Mouse (Mus musculus) spleen, postnatal 4 days (tissue): ENCODE measurements around the gene Eml6.

Experiments
- DNase-seq, 2 experiments: peaks; one replicate each; pipeline ENCODE4 v3.0.0; 2022; ENCODE audit warnings: low spot score in 2 of 2

Gene Eml6

GRCm38 (mm10) chr11:29749468-29749829, 276.4 kb downstream of the Eml6 start:
- DNase-seq = no peak

GRCm38 (mm10) chr11:29748750-29749467, 276.9 kb downstream of the Eml6 start:
- peak in 1 of 2 experiments; percentile 34 for DNase-seq

- no peak for DNase-seq
These were observed 278.0 kb downstream of the Eml6 start for GRCm38 (mm10) chr11:29747881-29748280.

- peak in 1 of 2 experiments; percentile 28 for DNase-seq
These were observed 278.5 kb downstream of the Eml6 start for GRCm38 (mm10) chr11:29747365-29747764.

GRCm38 (mm10) chr11:29746203-29746602, 279.6 kb downstream of the Eml6 start:
- peak in 1 of 2 experiments; percentile 53 for DNase-seq

- DNase-seq = no peak
These were observed 280.3 kb downstream of the Eml6 start for GRCm38 (mm10) chr11:29745513-29745912.

- DNase-seq = no peak
These were observed 280.9 kb downstream of the Eml6 start for GRCm38 (mm10) chr11:29744760-29745430.

GRCm38 (mm10) chr11:29739752-29740151, 286.1 kb downstream of the Eml6 start:
- DNase-seq = no peak

GRCm38 (mm10) chr11:29727901-29728300, 297.9 kb downstream of the Eml6 start:
- no peak for DNase-seq

GRCm38 (mm10) chr11:29725610-29726009, 300.2 kb downstream of the Eml6 start:
- no peak for DNase-seq

- DNase-seq = no peak
These were observed 300.7 kb downstream of the Eml6 start for GRCm38 (mm10) chr11:29725167-29725566.

GRCm38 (mm10) chr11:29724213-29724612, 301.6 kb downstream of the Eml6 start:
- no peak for DNase-seq

GRCm38 (mm10) chr11:29719597-29719996, 306.2 kb downstream of the Eml6 start:
- DNase-seq = no peak

GRCm38 (mm10) chr11:29718541-29718940, 307.3 kb downstream of the Eml6 start:
- no peak for DNase-seq

GRCm38 (mm10) chr11:29715499-29715898, 310.3 kb downstream of the Eml6 start:
- DNase-seq = no peak

- DNase-seq = no peak
These were observed 311.0 kb downstream of the Eml6 start for GRCm38 (mm10) chr11:29714789-29715188.

GRCm38 (mm10) chr11:29714114-29714513, 311.7 kb downstream of the Eml6 start:
- no peak for DNase-seq

- no peak for DNase-seq
These were observed 316.3 kb downstream of the Eml6 start for GRCm38 (mm10) chr11:29709512-29709911.

- no peak for DNase-seq
These were observed 319.0 kb downstream of the Eml6 start for GRCm38 (mm10) chr11:29706845-29707244.

- DNase-seq = no peak
These were observed 320.6 kb downstream of the Eml6 start for GRCm38 (mm10) chr11:29705263-29705662.

GRCm38 (mm10) chr11:29702721-29703120, 323.1 kb downstream of the Eml6 start:
- no peak for DNase-seq

GRCm38 (mm10) chr11:29694754-29695153, 331.1 kb downstream of the Eml6 start:
- DNase-seq = no peak
